Mouse (Mus musculus) cerebellum, adult 9-10 months (tissue): Measurements from ENCODE around the gene Ell3.
"Not testable (repeated sequence)": the region's sequence is repeated elsewhere in the genome, so short reads cannot be mapped to it uniquely, and the experiment has no call there.

Experiments
- DNase-seq: peaks from one replicate; pipeline ENCODE4 v3.0.0; 2022

Ell3 gene

DNA sequence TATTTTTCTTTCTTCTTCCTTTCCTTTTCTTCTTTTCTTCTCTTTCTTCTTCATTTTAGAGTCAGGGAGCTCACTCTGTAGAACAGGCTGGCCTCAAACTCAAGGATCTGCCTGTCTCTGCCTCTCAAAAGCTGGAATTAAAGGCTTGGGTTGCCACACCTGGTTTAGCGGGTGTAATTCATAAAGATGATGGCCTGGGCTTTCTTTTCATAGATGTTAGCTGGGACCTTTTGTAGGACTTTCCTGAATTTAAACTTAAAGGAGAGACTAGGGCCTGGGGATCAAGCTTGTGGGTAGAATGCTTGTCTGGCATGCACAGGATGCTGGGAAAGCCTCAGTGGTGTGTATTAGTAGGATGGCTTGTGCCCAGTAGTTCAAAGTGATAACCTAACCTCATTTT, at the start of gene Ell3:
Gene Ell3 (minus strand): TSS at position 101 of the 400 bp plus-strand sequence.
- no peak for DNase-seq

DNA sequence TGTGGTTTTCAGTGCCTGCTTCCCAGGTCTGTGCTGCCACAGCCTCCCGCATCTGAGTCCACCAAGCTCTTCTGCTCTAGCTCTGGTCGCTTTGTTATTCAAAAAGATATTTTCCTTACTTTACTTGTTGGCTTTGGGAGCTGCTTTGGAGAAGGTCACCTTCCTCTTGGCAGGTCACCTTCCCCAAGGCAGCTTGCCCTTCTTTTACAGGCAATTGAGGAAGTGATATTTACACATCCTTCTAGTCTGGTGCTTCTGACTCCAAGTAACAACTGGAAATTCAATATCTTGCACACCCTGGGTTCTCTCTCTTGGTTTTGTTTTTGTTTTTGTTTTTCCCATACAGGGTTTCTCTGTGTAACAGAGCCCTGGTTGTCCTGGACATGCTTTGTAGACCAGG, 40.3 kb upstream of the Ell3 start:
- DNase-seq = not testable (repeated sequence)

DNA sequence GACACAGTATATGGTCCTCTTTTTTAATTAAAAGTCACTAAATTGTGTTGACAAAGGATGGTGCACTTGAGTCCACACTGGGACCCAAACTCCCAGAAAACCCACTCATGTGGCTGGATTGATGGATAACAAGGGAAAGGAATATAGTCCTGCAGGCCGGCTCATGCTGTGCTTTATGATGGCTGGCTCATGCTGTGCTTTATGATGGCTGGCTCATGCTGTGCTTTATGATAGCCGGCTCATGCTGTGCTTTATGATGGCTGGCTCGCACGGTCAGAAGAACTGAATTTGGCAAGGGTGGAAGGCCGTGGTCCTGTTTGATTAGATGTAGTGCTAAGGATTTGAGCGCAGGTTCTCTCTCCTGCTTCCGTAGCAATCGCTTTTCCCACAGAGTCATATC, 39.5 kb upstream of the Ell3 start:
- DNase-seq = no peak

DNA sequence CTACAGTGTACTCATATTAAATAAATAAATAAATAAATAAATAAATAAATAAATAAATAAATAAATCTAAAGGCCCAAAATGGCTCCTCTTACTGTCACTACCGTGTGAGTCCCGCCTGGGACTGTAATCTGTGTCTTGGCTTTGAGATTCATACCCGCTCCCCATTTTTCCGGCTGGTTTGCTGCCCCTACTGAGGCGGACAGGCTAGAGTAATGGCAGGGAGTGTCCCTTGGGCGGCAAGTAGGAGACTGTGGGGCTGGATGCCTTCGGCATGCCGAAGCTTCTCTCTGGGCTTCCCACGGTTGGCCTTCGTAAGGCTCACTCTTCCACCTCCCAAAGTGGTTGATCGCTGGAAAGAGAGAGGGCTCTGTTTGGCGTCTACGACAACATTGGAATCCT, 36.8 kb upstream of the Ell3 start:
- DNase-seq = not testable (repeated sequence)

DNA sequence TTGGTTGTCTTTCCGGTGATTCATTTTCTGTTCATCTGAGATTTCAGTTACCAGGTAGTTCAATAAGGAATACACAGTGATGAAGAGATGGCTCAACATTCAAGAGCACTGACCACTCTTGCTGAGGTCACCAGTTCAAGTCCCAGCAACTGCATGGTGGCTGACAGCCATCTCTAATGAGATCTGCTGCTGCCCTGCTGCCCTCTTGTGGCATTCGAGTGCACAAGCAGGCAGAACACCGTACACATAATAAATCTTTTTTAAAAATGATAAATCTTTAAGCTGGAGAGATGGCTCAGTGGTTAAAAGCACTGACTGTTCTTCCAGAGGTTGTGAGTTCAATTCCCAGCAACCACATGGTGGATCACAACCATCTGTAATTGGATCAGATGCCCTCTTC, 36.4 kb upstream of the Ell3 start:
- DNase-seq = no peak

DNA sequence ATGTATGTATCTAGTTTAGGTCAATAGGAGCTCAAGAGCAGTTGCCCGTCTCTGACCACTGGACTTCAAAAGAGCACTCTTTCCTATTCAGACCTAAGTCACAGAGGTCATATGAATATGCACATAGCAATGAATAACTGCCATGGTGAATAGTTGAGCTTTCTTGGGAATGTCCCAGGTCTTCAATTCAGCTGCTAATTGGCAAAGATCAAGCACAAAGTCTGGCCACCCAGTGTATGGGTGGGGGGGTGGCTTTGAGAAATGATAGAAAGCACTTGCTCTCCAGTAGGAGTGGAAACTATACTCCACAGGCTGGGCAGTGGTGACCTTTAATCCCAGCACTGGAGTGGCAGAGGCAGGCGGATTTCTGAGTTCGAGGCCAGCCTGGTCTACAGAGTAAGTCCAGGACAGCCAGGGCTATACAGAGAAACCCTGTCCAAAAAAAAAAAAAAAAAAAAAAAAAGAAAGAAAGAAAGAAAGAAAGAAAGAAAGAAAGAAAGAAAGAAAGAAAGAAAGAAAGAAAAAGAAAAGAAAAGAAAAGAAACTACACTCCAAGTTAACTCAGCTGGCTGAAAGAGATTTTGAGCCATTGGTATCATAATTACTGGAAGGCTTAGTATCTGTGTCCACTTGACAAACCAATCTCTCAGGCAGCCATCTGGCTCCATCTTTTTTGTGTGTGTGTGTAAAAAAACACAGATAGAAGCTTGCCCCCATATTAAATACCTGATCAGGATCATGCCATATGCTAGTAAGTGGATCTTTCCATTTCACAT, 33.6 kb upstream of the Ell3 start:
- DNase-seq = no peak

DNA sequence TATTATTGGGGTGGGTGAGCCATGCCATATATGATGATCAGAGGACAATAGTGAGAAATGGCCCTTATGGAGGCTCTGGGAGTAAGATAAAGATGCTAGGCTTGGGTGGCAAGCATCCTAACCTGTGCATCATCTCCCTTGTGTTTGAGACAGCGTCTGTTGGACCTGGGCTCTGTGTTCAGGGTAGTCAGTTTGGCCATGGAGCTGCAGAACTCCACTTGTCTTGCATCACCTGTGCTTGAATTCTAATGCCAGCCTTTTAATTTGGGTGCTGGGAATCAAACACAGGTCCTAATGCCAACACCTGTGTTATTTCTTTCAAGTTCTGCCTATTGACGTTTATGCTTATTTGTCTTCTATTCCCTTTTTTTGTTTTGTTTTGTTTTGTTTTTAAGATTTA, 31.2 kb upstream of the Ell3 start:
- DNase-seq = not testable (repeated sequence)

DNA sequence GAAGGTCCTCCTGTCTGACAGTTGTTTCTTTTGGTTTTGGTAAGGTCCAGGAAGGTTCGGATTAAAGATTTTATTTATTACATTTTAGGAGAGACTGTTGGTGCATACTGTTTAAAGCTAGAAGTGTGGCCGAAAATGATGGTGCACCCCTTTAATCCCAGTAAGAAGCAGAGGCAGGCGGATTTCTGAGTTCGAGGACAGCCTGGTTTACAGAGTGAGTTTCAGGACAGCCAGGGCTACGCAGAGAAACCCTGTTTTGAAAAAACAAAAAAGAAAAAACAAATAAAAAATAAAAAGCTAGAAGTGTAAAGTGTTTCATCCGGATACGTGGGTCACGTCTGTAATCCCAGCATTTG, 30.1 kb upstream of the Ell3 start:
- no peak for DNase-seq

DNA sequence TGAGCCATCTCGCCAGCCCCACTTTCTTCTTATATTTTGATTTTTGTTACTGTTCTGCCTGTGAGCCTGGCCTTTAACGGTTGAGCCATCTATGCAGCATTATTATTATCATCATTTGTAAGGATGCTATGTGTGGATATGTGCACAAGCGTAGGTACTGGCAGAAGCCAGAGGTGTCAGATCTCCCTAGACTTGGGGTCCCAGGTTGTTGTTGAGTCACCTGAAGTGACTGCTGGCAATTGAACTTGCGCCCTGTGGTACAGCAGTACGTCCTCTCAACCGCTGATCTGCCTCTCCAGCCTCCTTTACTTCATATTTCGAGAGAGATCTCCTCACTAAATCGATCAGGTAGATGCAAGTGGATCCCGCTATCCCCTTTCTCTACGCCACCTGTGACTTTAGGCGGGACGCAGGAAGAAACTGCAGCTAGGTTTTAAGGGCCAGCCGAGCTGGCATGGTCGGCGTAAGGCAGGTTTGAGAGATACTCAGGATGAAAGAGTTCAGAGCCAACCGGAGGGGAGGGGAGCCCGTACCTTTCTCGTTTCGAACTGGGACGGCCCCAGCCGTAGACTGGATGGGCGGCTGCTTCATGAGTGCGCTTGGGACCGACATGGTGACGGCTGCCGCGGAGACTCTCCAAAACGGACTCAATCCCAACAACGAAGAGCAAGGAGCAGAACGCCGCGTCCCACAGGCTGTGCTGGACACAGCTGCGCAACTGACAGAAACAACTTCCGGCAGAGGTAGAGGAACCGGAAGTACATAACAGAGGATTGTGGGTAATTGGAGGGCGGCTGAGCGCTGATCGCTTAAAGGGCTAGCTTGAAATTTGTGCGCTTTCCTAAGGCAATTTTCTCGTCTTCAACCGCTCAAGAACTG, 29.5 kb upstream of the Ell3 start, which contains the start of gene Mfap1b:
Gene Mfap1b (minus strand): TSS at position 767 of the 879 bp plus-strand sequence.
- DNase-seq = peak; percentile 86

DNA sequence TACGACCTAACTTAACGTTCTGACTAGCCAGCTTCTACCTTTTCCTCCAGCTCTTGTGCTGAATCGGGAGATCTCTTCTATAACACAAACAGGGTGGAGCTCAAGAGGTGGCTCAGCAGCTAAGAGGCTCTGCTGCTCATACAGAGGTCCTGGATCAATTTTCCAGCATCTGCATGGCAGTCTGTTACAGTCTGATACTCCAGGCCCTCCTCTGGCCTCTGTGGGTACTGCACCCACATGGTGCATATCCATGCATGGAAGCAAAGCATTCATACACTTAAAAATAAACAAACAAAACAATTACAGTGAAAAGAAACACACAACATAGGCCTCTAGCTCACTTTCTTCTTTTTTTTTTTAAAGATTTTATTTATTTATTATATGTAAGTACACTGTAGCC, 28.7 kb upstream of the Ell3 start:
- not testable (repeated sequence) for DNase-seq

DNA sequence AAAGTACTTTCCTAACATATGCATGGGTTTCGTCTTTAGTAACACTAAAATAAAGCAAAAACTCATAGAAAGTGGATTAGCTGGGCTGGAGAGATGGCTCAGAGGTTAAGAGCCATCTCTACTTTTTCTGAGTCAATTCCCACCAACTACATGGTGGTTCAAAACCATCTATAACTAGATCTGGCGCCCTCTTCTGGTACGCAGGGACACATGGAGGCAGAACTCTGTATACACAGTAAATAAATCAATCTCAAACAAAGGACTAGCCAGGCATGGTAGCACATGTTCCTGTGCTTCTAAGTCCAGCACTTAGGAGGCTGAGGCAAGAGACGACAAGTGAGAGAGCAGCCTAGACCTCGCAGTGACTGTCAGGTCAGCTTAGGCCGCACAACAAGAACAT, 24.9 kb upstream of the Ell3 start:
- not testable (repeated sequence) for DNase-seq

DNA sequence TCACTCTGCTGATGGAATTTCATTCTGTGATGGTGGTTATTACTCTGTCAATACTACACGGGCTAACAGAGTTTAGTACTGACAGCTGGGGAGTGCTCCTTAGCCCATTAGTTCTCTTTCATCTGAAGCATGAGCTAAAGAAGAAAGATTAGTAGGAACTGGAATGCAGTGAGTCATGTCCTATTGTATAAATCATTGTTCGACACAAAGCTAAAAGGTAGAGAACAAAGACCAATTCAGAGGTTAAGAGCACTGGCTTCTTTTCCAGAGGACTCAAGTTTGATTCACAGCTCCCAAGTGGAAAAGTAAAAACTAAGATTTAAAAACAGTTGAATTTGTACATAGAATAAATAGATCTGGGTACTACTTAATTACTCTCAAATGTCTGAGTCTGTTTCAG, 16.0 kb upstream of the Ell3 start:
- DNase-seq = no peak

DNA sequence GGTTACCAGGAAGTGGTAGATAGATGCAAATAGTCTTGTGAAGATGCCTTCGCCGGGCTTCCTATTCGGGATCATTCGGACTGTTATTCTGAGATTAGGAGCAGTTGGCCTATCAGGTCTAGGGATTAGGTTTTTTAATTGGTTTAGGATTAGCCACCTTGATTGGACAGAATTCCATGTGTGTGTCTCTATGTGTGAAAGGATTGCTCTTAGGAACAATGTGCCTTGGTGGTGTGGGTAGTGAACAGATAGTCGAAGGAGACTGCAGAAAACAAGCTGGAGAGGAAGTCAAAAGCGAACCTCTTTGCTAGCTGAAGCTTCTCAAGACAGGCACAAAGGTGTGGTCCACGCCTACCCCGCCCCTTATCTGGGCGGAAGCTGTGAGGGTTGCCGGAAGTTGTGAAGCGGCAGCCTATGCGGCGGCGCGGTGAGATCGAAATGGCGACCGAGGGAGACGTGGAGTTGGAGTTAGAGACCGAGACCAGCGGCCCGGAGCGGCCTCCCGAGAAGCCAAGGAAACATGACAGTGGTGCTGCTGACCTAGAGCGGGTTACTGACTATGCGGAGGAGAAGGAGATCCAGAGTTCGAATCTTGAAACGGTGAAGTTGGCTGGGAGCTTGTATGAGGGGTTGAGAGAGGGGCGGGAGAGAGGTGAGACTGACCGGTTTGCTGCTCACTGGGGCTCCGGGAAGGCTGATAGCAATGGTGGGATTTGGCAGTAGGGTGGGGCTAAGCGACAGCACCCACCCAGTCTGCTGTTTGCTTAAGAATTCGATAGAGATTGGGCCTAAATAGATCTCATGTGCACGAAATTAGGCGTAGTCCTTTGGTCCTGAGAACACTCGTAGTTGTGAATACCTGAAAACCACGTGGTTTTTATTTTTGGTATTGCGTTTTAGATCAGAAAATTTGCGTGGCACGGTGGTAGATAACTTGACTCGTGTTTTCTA, 12.9 kb upstream of the Ell3 start, which contains the start of gene Serinc4:
Gene Serinc4 (minus strand): TSS at position 90 of the 951 bp plus-strand sequence.
- peak; percentile 76 for DNase-seq

DNA sequence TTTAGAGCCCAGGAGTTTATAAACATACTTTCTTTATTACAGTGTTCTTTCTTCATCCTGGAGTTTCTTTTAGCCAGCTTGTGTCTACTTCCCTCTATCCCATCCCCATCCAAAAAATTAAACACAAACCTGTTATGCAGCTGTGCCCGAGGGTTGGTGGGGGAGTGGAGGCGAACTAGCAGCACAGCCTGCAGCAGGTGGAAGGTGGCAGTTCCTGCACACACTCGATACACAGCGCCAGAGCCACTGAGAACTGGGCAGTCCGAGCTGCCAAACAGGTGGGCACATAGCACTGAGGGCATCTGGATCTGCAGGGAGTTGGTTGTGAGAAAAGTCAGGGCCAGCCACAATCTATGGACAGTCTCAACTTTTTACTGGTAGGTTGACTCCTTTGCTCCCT, 11.5 kb upstream of the Ell3 start:
- DNase-seq = no peak

DNA sequence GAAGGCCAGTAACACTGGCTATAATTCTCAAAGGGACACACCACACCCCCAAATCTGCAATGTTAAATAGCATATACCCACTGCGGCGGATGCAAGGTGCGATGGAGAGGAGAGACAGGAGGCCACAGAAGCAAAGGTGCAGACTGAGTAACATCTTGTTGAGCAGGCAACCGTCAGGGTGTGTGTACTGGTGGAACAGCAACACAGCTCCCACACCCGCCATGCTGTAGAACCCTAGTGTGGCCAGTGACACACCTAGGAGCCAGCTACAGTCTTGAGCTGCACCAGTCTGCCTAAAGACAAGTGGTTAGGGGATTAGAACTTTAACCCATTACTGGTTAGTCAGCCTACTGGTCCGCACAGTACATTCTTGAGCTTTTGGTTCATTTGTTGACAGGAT, 9.8 kb upstream of the Ell3 start:
- DNase-seq = no peak

DNA sequence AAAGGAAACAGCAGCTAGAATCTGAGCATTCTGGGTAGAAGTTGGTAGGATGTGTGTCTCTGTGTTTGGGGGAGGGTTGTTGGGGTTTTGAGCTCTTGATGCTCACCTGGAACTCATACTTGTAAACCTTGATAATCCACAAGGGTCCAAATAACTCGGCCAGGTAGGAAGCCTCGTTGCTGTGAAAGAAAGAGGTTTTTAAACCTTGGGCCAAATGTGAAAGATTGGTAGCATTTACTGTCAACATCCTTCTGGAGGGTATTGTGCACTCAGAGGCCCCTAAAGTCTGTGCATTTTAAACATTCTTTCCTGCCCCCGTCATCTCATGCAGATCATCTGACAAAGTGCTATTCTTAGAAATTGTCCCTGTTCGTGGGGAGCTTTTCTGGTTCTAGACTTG, 8.9 kb upstream of the Ell3 start, which contains the start of gene Hypk:
Gene Hypk (plus strand): TSS at position 301 of the 400 bp plus-strand sequence.
- no peak for DNase-seq

DNA sequence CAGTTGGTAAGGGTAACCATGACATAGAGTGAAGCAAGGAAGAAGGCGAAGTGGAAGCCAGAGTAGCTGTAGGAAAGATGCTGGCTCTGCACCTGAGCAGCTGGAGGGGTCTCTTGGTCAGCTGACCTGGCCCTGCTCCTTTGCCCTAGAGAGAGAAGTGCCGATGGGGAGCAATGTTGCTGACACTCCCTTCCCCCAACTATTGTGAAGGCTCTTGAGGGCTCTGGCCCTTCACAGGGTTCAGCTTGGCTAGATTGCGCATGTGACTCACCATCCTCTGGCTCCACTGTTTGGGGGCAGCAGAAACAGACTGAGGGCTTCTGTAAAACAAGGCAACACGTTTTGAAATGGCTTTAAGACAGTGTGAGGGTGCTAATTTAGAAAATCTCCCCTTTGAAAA, 8.3 kb upstream of the Ell3 start:
- DNase-seq = no peak

DNA sequence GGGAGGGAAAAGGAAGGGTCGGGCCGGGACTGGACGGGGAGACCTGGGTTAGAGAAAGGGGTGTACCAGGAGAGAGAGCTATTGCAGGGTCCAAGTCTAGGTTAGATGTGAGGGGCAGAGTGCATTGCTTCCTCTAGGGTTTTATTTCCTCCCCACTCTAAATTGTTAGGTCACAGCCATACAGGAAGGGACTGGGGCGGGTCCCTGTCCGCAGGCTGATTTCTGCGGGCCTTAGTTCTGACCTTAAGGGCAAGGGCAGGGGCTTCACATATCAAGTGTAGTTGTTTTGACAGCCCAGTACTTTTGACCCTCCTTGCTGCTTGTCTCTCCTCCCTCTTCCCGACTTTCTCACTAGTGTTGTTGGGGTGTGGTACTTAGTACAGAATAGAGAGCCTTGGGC, 6.0 kb upstream of the Ell3 start:
- peak; percentile 43 for DNase-seq

DNA sequence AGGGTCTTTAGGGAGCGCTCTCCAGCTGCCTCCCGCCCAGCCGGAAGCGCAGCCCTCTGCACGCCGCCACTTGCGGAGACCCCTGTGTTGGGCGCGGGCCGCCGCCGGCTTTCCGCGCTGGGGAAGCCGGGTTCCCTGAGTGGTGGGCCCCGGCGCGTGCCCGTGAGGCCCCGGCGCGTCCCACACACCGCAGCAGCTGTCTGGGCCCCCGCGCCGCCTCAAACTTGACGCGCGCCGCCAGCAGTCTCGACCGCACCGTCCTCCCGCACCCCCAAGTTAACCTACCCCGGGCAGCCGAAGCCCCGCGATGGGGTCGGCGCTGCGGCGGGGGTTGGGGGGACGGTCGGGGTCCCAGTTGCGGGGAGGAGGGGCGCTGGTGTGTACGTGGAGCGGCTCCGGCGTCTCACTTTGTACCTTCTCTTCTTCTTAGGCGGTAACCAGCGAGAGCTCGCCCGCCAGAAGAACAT, 5.5 kb upstream of the Ell3 start:
- peak; percentile 46 for DNase-seq

DNA sequence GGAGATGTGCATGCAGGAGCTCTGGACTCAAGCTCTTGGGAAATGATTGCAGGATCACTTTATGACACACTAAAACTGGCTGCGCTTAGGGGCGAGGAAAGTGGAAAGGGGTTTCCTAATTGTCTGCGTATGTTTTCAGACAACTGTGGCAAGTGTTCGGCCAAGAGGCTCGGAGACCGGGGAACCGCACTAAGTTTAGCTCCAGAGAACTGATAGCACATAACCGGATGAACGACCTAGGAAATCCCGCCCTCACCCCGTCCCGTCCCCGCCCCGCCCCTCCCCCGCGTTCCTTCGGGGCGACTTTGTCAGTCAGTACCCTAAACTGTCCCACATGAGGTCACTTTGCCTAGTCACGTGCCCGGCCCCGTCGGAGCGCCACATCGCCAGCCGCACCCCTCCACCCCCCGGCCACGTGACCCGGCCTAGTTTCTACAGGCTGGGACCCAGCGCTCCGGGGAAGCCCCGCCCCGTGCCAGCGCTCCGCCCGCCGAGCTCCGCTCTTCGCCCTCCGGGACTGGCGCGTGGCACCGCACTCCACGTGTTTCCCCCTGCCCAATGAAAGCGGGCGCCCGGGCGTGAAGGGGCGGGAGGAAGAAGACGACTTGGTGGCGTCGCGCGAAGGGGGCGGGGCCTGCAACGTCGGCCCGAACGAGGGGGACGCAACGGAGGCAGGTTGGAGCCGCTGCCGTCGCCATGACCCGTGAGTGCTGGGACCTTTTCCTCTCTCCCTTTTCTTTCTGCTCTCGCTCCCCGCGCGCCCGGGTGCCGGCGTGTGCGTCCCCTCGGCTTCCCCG, 4.9 kb upstream of the Ell3 start, which contains the start of gene Serf2:
Gene Serf2 (plus strand): TSS at position 457 of the 797 bp plus-strand sequence.
- DNase-seq = peak; percentile 99

DNA sequence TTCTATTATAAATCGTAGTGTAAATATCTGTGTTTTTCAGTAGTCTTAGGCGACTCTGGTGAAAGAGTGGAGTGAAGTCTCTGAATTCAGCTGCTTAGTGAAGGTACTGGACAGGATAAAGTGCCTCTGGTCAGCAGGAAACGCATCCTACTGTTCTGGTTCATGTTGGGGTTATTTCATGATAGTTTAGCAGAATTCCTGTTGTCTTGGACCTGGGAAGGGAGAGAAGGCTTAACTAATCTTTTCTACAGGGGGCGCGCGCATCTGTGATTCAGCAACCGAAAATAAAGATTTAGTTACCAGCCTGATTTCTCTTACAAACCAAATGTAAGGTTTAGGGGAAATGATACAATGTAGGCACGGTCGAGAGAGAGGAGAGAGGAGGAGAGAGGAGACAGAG, 4.1 kb upstream of the Ell3 start:
- DNase-seq = no peak

DNA sequence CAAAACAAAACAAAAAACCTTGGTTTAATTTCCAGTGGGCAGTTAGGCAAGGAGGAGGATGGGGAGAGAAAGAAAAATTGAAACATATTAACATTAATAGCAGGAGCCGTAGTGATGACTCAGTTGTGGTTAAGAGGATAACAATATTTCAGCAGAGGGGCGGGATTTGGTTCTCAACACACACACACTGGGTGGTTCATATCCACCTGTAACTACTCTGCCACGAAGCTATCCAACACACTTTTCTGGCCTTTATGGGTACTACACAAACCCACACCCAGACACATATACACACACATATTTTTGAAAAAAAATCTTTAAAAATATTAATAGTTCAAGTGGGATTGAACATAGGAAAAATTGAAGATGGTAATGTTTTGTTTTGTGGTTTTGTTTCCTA, 2.9 kb upstream of the Ell3 start:
- no peak for DNase-seq
